19 mouse cellular contexts compared by ENCODE assay signal in the genomic region with DNA sequence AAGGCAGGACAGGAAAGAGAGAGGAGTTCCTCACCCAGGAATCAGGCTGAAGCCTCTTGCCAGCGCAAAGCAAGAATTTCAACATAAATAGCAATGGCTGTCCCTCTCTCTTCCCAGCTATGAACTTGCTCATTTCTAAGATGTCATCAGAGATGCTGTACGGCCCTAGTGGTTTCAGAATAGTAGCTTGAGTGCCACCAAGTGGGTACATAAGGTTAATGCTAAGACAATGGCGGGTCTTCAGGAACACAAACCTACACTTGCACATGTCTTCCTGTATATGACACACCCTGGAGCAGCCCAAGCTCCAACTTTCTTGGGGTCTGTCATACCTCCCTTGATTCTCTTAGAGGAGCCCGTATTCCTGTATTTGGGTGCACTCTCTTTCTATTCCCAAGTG. TPM values are rescaled to one million over a fixed set of nuclear protein-coding genes. Genes with fewer than 3 reads are reported as not detected.
DNase-seq lines count a peak whose midpoint lies in the region; ATAC-seq and TF ChIP-seq lines count a peak whose summit lies in the region.
"Had no signal": no experiment of that assay in that cellular context is flagged by ENCODE, and none has a peak within 500 bp of the region (broad histone marks: within the 10 kb centered on the region; RNA-seq: fewer than 3 reads in every experiment).

No protein-coding gene starts in this region.

- peak; percentile 42 for TF ChIP-seq CTCF in forebrain, postnatal 0 days (IDR thresholded peaks at IDR 0.05; ENCODE audit: low read depth)
- TF ChIP-seq CTCF in brain, embryonic 14.5 days (IDR thresholded peaks at IDR 0.05; ENCODE audit: borderline replicate concordance, extremely low read depth, insufficient read depth, insufficient read length): no peak
- no peak for TF ChIP-seq CTCF in kidney, adult 2 months (conservative IDR thresholded peaks at IDR 0.05; ENCODE audit: insufficient read depth, insufficient read length, low read depth, low read length)

- no peaks in the 10 kb centered on the region for H3K4me1 ChIP-seq in forebrain, postnatal 0 days (ENCODE audit: insufficient read depth)
- H3K4me1 ChIP-seq in forebrain, embryonic 10.5 days: no peaks in the 10 kb centered on the region
- H3K4me1 ChIP-seq in midbrain, embryonic 14.5 days (ENCODE audit: control insufficient read depth, insufficient read depth, low read length): no peaks in the 10 kb centered on the region
- H3K4me1 ChIP-seq in midbrain, embryonic 13.5 days (replicated peaks): no peaks in the 10 kb centered on the region
- no peaks in the 10 kb centered on the region for H3K4me1 ChIP-seq in kidney, adult 2 months (ENCODE audit: control insufficient read depth, insufficient read depth, low read length)
- H3K4me1 ChIP-seq: liver, embryonic 13.5 days had no signal

- no peaks in the 10 kb centered on the region for H3K9me3 ChIP-seq in forebrain, postnatal 0 days (ENCODE audit: low read length)
- H3K9me3 ChIP-seq in forebrain, embryonic 10.5 days: no peaks in the 10 kb centered on the region
- H3K9me3 ChIP-seq in midbrain, embryonic 14.5 days (ENCODE audit: control insufficient read depth, low read length): no peaks in the 10 kb centered on the region
- no peaks in the 10 kb centered on the region for H3K9me3 ChIP-seq in midbrain, embryonic 13.5 days
- H3K9me3 ChIP-seq: liver, embryonic 13.5 days had no signal

- H3K27ac ChIP-seq in forebrain, postnatal 0 days (ENCODE audit: low read depth, low read length): no peak overlapping the region
- no peak overlapping the region for H3K27ac ChIP-seq in forebrain, embryonic 10.5 days
- H3K27ac ChIP-seq in midbrain, embryonic 14.5 days (replicated peaks; ENCODE audit: low read depth, low read length): no peak overlapping the region
- no peak overlapping the region for H3K27ac ChIP-seq in midbrain, embryonic 13.5 days
- no peak overlapping the region for H3K27ac ChIP-seq in kidney, adult 2 months (ENCODE audit: insufficient read depth, low read depth, low read length)
- H3K27ac ChIP-seq: liver, embryonic 13.5 days had no signal

- H3K9ac ChIP-seq in forebrain, postnatal 0 days: no peak overlapping the region
- H3K9ac ChIP-seq in midbrain, embryonic 14.5 days (replicated peaks; ENCODE audit: low read length): no peak overlapping the region
- no peak overlapping the region for H3K9ac ChIP-seq in midbrain, embryonic 13.5 days (replicated peaks)
- H3K9ac ChIP-seq: liver, embryonic 13.5 days had no signal

- H3K27me3 ChIP-seq in forebrain, postnatal 0 days (ENCODE audit: insufficient read depth, low read length): no peaks in the 10 kb centered on the region
- H3K27me3 ChIP-seq in forebrain, embryonic 10.5 days (ENCODE audit: poor library complexity, severe bottlenecking): no peaks in the 10 kb centered on the region
- no peaks in the 10 kb centered on the region for H3K27me3 ChIP-seq in midbrain, embryonic 14.5 days (ENCODE audit: control insufficient read depth, insufficient read depth, low read length)
- no peaks in the 10 kb centered on the region for H3K27me3 ChIP-seq in midbrain, embryonic 13.5 days
- no peaks in the 10 kb centered on the region for H3K27me3 ChIP-seq in splenic B cell, adult 2 months (ENCODE audit: control insufficient read depth, insufficient read depth, low read length, poor library complexity, severe bottlenecking)
- H3K27me3 ChIP-seq in kidney, adult 2 months (replicated peaks; ENCODE audit: control insufficient read depth, insufficient read depth, low read length): no peaks in the 10 kb centered on the region
- H3K27me3 ChIP-seq: liver, embryonic 13.5 days; Patski had no signal

- no peak overlapping the region for H3K4me2 ChIP-seq in forebrain, postnatal 0 days (ENCODE audit: low read depth)
- no peak overlapping the region for H3K4me2 ChIP-seq in midbrain, embryonic 14.5 days (ENCODE audit: low read length)
- no peak overlapping the region for H3K4me2 ChIP-seq in midbrain, embryonic 13.5 days (replicated peaks)
- H3K4me2 ChIP-seq: liver, embryonic 13.5 days had no signal

- no peaks in the 10 kb centered on the region for H3K36me3 ChIP-seq in forebrain, postnatal 0 days (ENCODE audit: insufficient read depth)
- no peaks in the 10 kb centered on the region for H3K36me3 ChIP-seq in forebrain, embryonic 10.5 days (replicated peaks)
- H3K36me3 ChIP-seq in midbrain, embryonic 14.5 days (ENCODE audit: control insufficient read depth, insufficient read depth, low read length): no peaks in the 10 kb centered on the region
- no peaks in the 10 kb centered on the region for H3K36me3 ChIP-seq in midbrain, embryonic 13.5 days
- H3K36me3 ChIP-seq in splenic B cell, adult 2 months (ENCODE audit: control insufficient read depth, insufficient read depth, low read length, poor library complexity, severe bottlenecking): no peaks in the 10 kb centered on the region
- H3K36me3 ChIP-seq in kidney, adult 2 months (ENCODE audit: control insufficient read depth, insufficient read depth, low read length): no peaks in the 10 kb centered on the region
- H3K36me3 ChIP-seq: liver, embryonic 13.5 days had no signal

- ATAC-seq in forebrain, postnatal 0 days: peak; percentile 56
- ATAC-seq in midbrain, embryonic 14.5 days (ENCODE audit: low FRiP score, low TSS enrichment): no peak
- no peak for ATAC-seq in midbrain, embryonic 13.5 days
- ATAC-seq: Patski had no signal

- 67% methylated on average over 4 of the region's 4 CpGs for WGBS in forebrain, postnatal 0 days
- 65% methylated on average over 4 of the region's 4 CpGs for WGBS in forebrain, embryonic 10.5 days
- WGBS in midbrain, embryonic 14.5 days: 74% methylated on average over 4 of the region's 4 CpGs
- 72% methylated on average over 4 of the region's 4 CpGs for WGBS in midbrain, embryonic 13.5 days
- 80% methylated on average over 4 of the region's 4 CpGs for WGBS in kidney, adult 2 months

- peak; percentile 18 for DNase-seq in forebrain, postnatal 0 days
- DNase-seq in forebrain, embryonic 10.5 days (ENCODE audit: extremely low spot score, low spot score): no peak
- peak; percentile 26 for DNase-seq in midbrain, embryonic 14.5 days
- peak; percentile 22 for DNase-seq in brain, embryonic 14.5 days (ENCODE audit: low read depth)
- peak; percentile 20 for DNase-seq in splenic B cell, adult 2 months (ENCODE audit: low read depth, low spot score)
- no peak for DNase-seq in kidney, adult 2 months
- no peak for DNase-seq in ovary, postnatal 14 days (ENCODE audit: low spot score)
- DNase-seq: cerebellum, adult 9-10 months; heart, adult 18-20 months; kidney, postnatal 14 days; left cerebral cortex, postnatal 4 days; liver, embryonic 13.5 days; right cerebral cortex, postnatal 14 days had no signal

- H3K4me3 ChIP-seq in forebrain, postnatal 0 days (ENCODE audit: low read depth, low read length): no peak overlapping the region
- H3K4me3 ChIP-seq in forebrain, embryonic 10.5 days: no peak overlapping the region
- H3K4me3 ChIP-seq in midbrain, embryonic 14.5 days (replicated peaks; ENCODE audit: low read depth, low read length): no peak overlapping the region
- H3K4me3 ChIP-seq in midbrain, embryonic 13.5 days (replicated peaks): no peak overlapping the region
- H3K4me3 ChIP-seq in kidney, adult 2 months (ENCODE audit: insufficient read depth, low read depth, low read length): no peak overlapping the region
- H3K4me3 ChIP-seq: liver, embryonic 13.5 days had no signal

- TF ChIP-seq POLR2A in brain, embryonic 14.5 days (IDR thresholded peaks at IDR 0.05; ENCODE audit: borderline replicate concordance, extremely low read depth, insufficient read depth, insufficient read length, poor library complexity, severe bottlenecking): no peak
- TF ChIP-seq POLR2A in kidney, adult 2 months (IDR thresholded peaks at IDR 0.05; ENCODE audit: low read depth, low read length): no peak

RNA-seq across cellular contexts. Expression of a gene that starts 32.0 kb away (rescaled TPM):
- 26.5 and 32.8 TPM in 2 replicates for total RNA-seq in forebrain, postnatal 0 days (2014; rRNA removed)
- polyA plus RNA-seq in forebrain, postnatal 0 days (2015; fragmentation: Nextera tagmentation; extraction: Ambion mirVana): 9.9 and 14.4 TPM in 2 replicates
- 14.7 TPM in 2 replicates for polyA plus RNA-seq in forebrain, embryonic 10.5 days (2016; fragmentation: Nextera tagmentation; extraction: Ambion mirVana)
- 18.9 and 25.2 TPM in 2 replicates for polyA plus RNA-seq in midbrain, embryonic 14.5 days (2014; fragmentation: Nextera tagmentation; extraction: Ambion mirVana)
- polyA plus RNA-seq in midbrain, embryonic 13.5 days (2015; fragmentation: Nextera tagmentation; extraction: Ambion mirVana): 21.2 and 22.2 TPM in 2 replicates
- polyA plus RNA-seq in brain, embryonic 14.5 days (2012; rRNA removed): 14.4 and 16.2 TPM in 2 replicates
- 1.2 TPM in 2 replicates for polyA plus RNA-seq in kidney, adult 2 months (2012; rRNA removed)

RNA-seq across cellular contexts. Expression of a gene that starts 51.3 kb away (rescaled TPM):
- total RNA-seq in forebrain, postnatal 0 days (2014; rRNA removed): 22.6 and 37.0 TPM in 2 replicates
- polyA plus RNA-seq in forebrain, postnatal 0 days (2015; fragmentation: Nextera tagmentation; extraction: Ambion mirVana): 22.4 and 23.3 TPM in 2 replicates
- polyA plus RNA-seq in forebrain, embryonic 10.5 days (2016; fragmentation: Nextera tagmentation; extraction: Ambion mirVana): 38.6 and 39.0 TPM in 2 replicates
- polyA plus RNA-seq in midbrain, embryonic 14.5 days (2014; fragmentation: Nextera tagmentation; extraction: Ambion mirVana): 21.6 TPM in 2 replicates
- 23.0 and 25.2 TPM in 2 replicates for polyA plus RNA-seq in midbrain, embryonic 13.5 days (2015; fragmentation: Nextera tagmentation; extraction: Ambion mirVana)
- polyA plus RNA-seq in brain, embryonic 14.5 days (2012; rRNA removed): 29.0 and 35.4 TPM in 2 replicates
- 24.0 and 33.1 TPM in 2 replicates for polyA plus RNA-seq in kidney, adult 2 months (2012; rRNA removed)

RNA-seq across cellular contexts. Expression of a gene that starts 51.4 kb away (rescaled TPM):
- 13.2 and 18.1 TPM in 2 replicates for total RNA-seq in forebrain, postnatal 0 days (2014; rRNA removed)
- 6.5 and 7.1 TPM in 2 replicates for polyA plus RNA-seq in forebrain, postnatal 0 days (2015; fragmentation: Nextera tagmentation; extraction: Ambion mirVana)
- polyA plus RNA-seq in forebrain, embryonic 10.5 days (2016; fragmentation: Nextera tagmentation; extraction: Ambion mirVana): 9.1 and 10.0 TPM in 2 replicates
- 11.1 and 13.1 TPM in 2 replicates for polyA plus RNA-seq in midbrain, embryonic 14.5 days (2014; fragmentation: Nextera tagmentation; extraction: Ambion mirVana)
- 8.2 and 11.4 TPM in 2 replicates for polyA plus RNA-seq in midbrain, embryonic 13.5 days (2015; fragmentation: Nextera tagmentation; extraction: Ambion mirVana)
- polyA plus RNA-seq in brain, embryonic 14.5 days (2012; rRNA removed): 19.9 and 23.4 TPM in 2 replicates
- 7.8 and 8.0 TPM in 2 replicates for polyA plus RNA-seq in kidney, adult 2 months (2012; rRNA removed)

RNA-seq across cellular contexts. Expression of a gene that starts 53.2 kb away (rescaled TPM):
- total RNA-seq in forebrain, postnatal 0 days (2014; rRNA removed): not detected in 2 replicates
- not detected in 2 replicates for polyA plus RNA-seq in forebrain, postnatal 0 days (2015; fragmentation: Nextera tagmentation; extraction: Ambion mirVana)
- not detected in 2 replicates for polyA plus RNA-seq in forebrain, embryonic 10.5 days (2016; fragmentation: Nextera tagmentation; extraction: Ambion mirVana)
- polyA plus RNA-seq in midbrain, embryonic 14.5 days (2014; fragmentation: Nextera tagmentation; extraction: Ambion mirVana): not detected in 2 replicates
- polyA plus RNA-seq in midbrain, embryonic 13.5 days (2015; fragmentation: Nextera tagmentation; extraction: Ambion mirVana): not detected in 2 replicates
- not detected in 2 replicates for polyA plus RNA-seq in brain, embryonic 14.5 days (2012; rRNA removed)
- not detected in 2 replicates for polyA plus RNA-seq in kidney, adult 2 months (2012; rRNA removed)
- total RNA-seq: heart, adult 18-20 months; layer of hippocampus, postnatal 25 days; left cerebral cortex, postnatal 4 days had no signal
- polyA plus RNA-seq: C2C12; heart, postnatal 0 days; liver, embryonic 13.5 days; Patski; stomach, embryonic 14.5 days had no signal

Comparison
In these comparisons a context has a peak if more than half of its experiments do, and no peak if none do; other contexts are left out.
1. DNase-seq: peak in forebrain, postnatal 0 days (single experiment), midbrain, embryonic 14.5 days (single experiment), brain, embryonic 14.5 days (single experiment) and splenic B cell, adult 2 months (single experiment); none in forebrain, embryonic 10.5 days (single experiment), kidney, adult 2 months (single experiment) and ovary, postnatal 14 days (single experiment).